Mouse (Mus musculus) erythroblast, embryonic 14.5 days (primary cell): Measurements from ENCODE around the gene Tex28.

ENCODE experiments used
- GATA1 ChIP-seq: IDR thresholded peaks from 2 replicates; pipeline ENCODE4 v1.6.1; 2012; ENCODE audit warnings: low read length, inconsistent platforms, mixed read lengths
- TAL1 ChIP-seq: IDR thresholded peaks from 3 replicates; pipeline ENCODE4 v1.6.1; 2012; ENCODE audit warnings: low read length, inconsistent platforms, mixed read lengths

DNA sequence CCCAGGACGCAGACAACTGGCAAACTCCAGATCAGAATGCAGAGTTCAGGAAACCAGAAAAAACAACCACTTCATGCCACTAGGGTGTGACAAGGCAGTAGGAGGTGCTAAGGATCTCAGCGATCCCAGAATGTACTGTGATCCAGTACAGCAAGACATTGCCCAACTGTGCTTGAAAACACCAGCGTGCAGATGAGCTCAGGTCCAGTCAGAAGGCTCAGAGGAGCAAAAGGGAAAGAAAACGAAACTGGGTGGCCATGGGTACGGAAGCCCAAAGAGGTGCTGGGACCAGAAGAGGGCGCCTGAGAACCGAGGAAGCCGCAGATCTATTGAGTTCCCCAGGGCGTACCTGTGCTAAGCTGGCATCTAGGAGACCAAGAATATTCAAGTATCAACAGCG, 52.1 kb downstream of the Tex28 start:
- TF ChIP-seq GATA1, result no peak
- TF ChIP-seq TAL1, result no peak
